23 mouse cellular contexts compared by ENCODE assay signal in genomic region chr15:96775129-96775528, GRCm38 (mm10).
"Had no signal": no experiment of that assay in that cellular context is flagged by ENCODE, and none has a peak within 500 bp of the region (broad histone marks: within the 10 kb centered on the region; RNA-seq: fewer than 3 reads in every experiment).

No protein-coding gene starts in this region.

- H3K4me1 ChIP-seq: hindbrain, embryonic 13.5 days; hindbrain, embryonic 15.5 days had no signal

- DNase-seq: forebrain, postnatal 0 days; gastrocnemius, postnatal 10 days; gastrocnemius, postnatal 25 days; heart, adult 2 months; heart, postnatal 10 days; kidney, adult 11 months; kidney, adult 2 months; kidney, adult 9 months; kidney, postnatal 14 days; kidney, postnatal 36 days; layer of hippocampus, adult 9-11 months; layer of hippocampus, postnatal 36 days; left cerebral cortex, postnatal 4 days had no signal

- ATAC-seq: forebrain, postnatal 0 days; hindbrain, postnatal 0 days; intestine, embryonic 16.5 days; liver, embryonic 12.5 days had no signal

- H3K27ac ChIP-seq: hindbrain, embryonic 13.5 days; hindbrain, embryonic 15.5 days; kidney, postnatal 0 days; limb, embryonic 13.5 days; liver, embryonic 12.5 days had no signal

- H3K4me2 ChIP-seq: heart, embryonic 11.5 days; hindbrain, embryonic 13.5 days; hindbrain, embryonic 15.5 days; kidney, embryonic 15.5 days; limb, embryonic 13.5 days; limb, embryonic 15.5 days; liver, embryonic 12.5 days had no signal

- H3K4me3 ChIP-seq: heart, adult 2 months; hindbrain, embryonic 13.5 days; hindbrain, embryonic 15.5 days; kidney, embryonic 15.5 days; limb, embryonic 13.5 days; limb, embryonic 15.5 days; liver, embryonic 12.5 days had no signal

- H3K27me3 ChIP-seq: hindbrain, embryonic 13.5 days; hindbrain, embryonic 15.5 days; kidney, embryonic 15.5 days; limb, embryonic 13.5 days; limb, embryonic 15.5 days; liver, embryonic 12.5 days had no signal

- H3K9ac ChIP-seq: forebrain, postnatal 0 days; hindbrain, embryonic 13.5 days; hindbrain, embryonic 15.5 days; kidney, embryonic 15.5 days; limb, embryonic 13.5 days; limb, embryonic 15.5 days; liver, embryonic 12.5 days had no signal

- H3K36me3 ChIP-seq: hindbrain, embryonic 13.5 days; hindbrain, embryonic 15.5 days; kidney, embryonic 15.5 days; limb, embryonic 13.5 days; limb, embryonic 15.5 days; liver, embryonic 12.5 days had no signal

- H3K9me3 ChIP-seq: hindbrain, embryonic 13.5 days; hindbrain, embryonic 15.5 days; kidney, embryonic 15.5 days; limb, embryonic 13.5 days; limb, embryonic 15.5 days; liver, embryonic 12.5 days had no signal
